Mouse (Mus musculus): ENCODE results near the gene 1700001C19Rik. TPM values are rescaled to one million over a fixed set of nuclear protein-coding genes. Genes with fewer than 3 reads are reported as not detected.

1700001C19Rik gene
- polyA plus RNA-seq, 3 experiments from 2014 or later, result not detected

DNA sequence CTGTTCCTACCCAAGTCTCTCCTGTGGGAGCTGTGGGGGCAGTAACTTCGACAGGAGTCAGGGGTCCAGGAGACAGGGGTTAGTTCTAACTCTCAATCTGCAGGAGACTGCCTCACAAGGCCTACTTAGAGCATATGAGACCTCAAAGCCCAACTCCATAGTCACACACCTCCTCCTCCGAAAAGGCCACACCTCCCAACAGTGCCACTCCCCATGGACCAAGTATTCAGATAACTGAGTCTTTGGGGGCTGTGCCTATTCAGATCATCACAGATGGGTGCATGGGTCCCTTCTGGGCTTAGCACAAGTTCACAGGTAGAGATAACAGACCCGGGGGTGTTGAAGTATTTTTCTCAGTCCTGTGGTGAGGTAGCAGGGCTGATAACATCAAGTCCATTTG is 24.5 kb upstream of the 1700001C19Rik start:
- no peak for ATAC-seq

DNA sequence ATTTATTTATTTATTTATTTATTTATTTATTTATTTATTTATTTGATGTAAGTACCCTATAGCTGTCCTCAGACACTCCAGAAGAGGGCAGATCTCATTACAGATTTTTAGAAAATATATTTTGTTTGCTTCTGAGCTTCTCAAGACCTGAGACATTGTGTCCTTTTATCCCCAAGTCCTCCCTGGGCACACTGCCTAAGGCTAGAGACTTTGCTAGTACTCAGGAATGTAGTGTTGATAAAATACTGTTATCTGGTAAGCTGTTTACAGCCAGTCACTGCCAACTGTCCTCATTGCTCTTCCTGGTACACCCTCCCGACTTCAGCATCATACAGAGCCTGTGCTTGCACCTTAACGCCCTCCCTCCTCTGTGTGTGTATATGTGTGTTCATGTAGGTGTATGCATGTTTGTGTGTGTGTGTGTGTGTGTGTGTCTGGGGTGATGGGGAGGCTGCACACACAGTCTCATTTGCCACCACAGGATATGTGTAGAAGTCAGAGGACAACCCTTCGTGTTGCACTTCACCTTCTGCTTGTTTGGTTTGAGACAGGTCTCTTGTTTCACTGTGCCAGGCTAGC is 22.3 kb upstream of the 1700001C19Rik start:
- no peak for ATAC-seq

DNA sequence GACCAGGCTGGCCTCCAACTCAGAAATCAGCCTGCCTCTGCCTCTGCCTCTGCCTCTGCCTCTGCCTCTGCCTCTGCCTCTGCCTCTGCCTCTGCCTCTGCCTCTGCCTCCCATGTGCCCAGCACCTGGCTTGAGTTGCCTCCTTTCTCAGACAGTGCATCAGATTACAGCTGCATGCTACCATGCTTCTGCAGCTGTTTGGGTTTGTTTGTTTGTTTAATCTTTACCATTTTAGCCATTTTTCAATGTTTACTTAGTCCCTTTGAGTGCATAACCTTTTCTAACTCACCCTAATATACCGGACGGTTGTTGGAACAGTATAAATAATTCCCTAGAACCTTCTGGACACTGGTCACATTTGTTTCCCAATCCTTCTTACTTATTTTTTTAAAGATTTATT is 21.8 kb upstream of the 1700001C19Rik start:
- no peak for ATAC-seq

DNA sequence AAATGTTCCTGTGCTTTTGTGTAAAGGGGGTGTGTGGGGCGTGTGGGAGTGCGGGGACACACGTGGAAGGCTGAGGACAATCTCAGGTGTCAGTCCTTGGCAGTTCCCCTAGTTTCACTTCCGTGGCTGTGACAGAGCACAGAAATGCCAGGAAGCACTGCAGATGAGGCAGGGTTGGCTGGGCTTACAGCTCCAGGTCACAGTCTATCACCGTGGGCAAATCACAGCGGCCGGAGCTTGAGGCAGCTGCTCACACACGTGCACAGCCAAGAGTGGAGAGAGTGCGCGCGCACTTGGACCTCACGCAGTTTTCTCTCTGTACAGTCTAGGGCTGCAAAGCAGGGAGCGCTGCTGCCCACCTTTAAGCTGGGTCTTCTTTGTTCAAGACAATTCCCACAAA is 21.1 kb upstream of the 1700001C19Rik start:
- ATAC-seq, result no peak

DNA sequence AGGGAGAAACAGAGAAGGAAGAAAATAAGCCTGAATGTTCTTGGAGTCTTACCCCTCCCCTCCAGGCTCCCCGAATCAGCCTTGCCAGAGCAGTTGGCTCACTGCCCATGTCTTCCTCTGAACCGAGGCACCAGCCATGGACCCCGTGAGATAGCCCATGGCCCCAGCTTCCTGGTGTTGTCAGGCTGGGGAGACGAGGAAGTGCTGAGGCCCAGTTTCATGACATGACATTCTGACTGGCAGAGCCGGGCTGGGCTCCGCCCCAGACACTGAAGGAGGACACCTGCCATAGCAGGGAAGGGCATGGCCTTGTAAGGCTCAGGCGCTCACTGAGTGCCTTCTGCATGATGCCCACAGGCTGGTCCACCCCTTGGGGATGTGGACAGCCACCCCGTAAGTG is 17.5 kb upstream of the 1700001C19Rik start:
- ATAC-seq, result no peak

DNA sequence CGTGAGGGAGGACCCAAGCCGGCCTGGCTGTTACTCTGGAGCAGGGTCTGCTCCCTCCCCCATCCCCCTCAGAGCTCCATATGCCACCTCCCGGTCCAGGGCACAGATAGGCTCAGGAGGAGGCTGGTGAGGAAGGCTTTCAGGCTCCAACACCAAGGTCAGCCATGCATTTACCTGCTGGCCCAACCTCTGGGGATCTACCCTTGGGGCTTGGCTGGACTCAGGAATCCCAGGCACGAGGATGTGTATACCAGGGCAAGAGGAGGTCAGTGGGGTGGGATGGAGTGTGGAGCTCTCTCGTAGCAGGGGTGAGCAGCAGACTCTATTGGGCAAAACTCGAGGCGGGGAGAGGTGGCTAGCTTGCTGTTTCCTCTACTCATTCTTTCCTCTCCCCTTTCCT is 15.7 kb upstream of the 1700001C19Rik start:
- no peak for ATAC-seq

DNA sequence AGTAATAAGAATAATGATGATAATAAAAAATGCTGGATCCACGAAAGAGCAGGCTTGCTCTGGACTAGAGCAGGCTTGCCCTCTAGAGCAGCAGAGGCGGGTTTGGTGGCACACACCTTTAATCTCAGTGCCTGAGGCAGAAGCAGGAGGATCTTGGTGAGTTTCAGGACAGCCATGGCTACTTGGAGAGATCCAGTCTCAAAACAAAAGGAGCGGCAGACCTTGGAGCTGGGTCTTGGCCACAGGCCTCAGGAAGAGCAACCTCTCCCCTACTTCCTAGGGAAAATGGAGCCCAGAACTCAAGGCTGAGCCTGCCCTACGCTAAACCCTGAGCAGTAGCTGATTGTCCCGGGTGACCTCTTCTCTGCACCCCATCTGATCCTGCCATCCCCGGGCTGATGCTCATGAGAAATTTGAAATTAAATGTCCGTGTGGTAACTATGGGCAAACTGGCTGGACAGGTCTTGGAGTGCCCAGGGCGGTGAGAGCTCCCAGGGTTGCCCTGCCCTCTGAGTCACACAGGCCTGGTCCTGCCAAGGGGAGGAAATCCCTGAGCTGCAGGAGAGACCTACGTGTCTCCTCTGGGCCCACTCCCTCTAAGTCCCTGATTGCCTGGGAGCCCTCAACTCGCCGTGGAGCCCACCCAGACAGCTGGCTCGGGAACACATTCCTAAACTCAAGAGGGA is 13.8 kb upstream of the 1700001C19Rik start:
- no peak for ATAC-seq

DNA sequence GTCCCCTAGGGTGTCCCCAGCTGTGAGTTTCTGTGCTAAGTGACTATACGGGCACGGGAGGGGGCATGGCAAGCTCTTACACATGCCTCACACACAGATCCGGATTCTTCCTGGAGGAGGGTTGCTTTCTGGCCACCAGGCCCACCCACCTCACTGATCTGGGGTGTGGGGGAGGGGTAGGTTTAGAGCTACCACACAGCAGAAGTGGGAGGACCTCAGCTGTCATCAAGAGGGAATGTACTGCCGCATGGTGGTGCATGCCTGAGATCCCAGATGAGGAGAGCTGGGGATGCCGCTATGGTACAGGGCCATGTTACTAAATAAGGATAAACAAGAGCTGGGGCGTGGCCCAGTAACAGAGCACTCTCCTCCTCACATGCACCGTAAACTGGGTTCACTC is 13.1 kb upstream of the 1700001C19Rik start:
- no peak for ATAC-seq

DNA sequence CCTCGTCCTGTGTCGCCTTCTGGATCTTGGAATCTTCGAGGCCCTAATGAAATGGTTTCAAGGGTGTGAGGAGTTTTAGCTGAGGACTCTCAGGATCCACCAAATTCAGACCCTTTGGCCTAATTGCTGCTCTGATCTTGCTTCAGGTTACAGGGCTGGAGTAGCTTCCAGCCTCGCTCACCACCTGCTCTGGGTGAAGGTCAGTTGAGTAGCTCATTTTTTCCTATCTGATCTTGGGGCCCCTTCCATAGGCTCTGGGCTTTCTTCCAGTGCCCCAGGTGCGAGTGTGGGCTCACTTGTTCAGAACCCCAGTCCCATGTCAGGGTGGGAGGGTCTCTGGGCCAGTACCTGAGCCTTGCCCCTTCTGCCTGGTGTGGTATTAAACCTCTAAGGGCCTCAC is 12.3 kb upstream of the 1700001C19Rik start:
- ATAC-seq, result no peak

DNA sequence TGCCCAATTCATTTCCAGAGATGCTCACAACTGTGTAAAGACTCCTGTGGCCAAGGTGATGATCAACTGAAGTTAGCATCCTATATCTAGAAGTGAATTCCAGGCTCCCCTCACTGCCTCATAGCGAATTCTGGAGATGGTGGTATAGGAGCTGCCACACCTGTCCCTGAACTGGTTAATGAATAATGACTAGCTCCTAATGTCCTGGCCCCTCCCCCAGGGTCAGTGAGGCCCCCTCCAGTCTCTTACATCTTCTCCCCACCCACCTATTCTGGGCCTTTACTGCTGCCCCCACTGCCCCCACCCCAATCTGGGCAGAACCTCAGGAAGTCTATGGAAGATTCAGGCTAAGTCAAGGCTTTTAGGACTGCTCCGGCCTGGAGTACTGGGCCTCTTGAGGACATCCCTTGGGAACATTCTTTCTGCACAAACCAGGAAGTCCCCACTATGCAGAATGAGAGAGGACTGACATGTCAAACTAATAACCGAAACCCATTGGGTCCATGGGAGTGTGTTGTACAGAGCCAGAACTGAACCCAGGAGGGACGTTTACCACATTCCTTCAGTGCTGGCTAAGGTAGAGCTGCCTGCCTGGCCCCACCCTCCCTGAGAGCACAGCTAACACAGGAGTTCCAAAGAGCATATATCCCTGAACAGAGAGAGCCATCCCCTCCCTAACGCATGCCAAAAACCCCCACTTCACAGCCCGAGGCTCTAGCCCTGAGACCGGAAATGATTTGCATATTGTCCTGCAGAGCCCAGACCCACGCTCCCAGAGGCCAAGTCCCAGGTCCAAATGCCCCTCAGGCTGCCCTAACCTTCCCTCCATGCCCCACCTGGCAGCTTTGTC is 11.6 kb upstream of the 1700001C19Rik start:
- no peak for ATAC-seq

DNA sequence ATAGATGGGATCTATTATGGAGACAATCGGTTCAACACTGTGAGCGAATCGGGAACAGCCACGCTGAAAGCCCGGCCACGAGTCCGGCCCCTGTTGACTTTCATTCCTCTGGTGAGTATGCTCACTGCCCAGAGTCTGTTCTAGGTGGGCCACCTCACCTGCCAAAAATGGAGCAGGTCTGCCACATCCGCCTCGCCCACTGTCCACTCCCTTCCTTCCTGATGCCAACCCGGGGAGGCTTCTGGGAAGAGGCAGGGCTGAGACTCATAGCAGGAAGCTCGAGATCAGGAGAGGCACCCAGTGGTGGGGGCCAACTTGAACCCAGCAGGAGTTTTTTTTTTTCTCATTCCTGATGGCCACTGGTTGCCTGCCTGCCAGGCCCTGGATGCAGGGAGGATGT is 9.4 kb upstream of the 1700001C19Rik start:
- ATAC-seq, result no peak

DNA sequence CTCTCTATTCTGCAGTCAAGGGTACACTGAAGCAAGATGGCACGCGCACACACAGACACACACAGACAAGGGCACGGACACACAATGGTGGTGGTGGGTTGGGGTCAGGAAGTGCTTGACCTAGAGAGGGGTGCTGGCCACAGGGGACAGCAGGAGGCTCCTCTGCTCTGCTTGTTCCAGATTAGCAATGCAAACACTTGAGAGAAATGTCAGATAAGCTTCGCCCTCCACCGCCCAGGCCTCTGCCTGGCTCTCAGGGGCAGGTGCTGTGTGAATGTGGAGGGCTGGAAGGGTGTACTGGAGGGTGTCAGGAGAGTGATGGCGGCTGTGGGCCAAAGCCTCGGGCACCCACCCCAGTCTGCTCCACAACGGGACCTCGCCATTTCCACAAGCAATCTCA is 8.8 kb upstream of the 1700001C19Rik start:
- no peak for ATAC-seq

DNA sequence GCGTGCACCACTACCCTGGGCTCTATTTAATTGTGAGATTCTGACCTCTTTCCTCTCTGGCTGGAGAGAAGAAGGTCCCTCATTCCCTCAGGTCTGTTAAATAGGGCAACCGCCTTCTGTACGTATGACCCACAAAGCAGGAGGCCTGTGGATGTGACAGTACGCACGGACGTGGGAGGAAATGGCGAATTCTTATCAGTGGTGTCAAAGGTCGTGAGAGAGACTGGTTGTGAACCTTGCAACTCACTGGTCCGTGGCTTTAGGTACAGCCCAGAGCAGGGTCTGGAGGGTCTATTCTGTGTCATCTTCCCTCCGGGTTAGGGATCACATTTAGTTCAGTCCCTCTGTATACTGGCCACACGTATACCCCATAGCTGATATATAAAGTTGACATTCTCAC is 8.3 kb upstream of the 1700001C19Rik start:
- no peak for ATAC-seq

DNA sequence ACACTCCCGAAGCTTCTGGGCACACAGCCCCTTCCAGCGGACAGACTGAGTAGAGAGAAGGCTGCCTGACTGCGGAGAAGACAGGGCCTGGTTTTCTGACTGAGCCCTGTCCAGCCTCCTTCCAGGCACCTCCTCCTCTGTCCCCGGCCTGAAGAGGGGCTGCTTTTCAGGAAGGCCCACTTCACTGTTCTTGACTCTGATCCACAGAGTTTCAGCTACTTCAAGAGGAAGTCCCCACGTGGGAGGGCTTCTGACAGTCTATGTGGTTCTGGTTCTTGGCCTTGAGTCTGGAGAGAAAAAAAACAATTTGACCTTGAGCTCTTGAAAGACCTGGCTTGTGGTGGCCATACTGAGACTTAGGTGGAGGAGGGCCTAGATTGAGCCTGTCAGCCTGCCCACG is 6.9 kb upstream of the 1700001C19Rik start:
- no peak for ATAC-seq

DNA sequence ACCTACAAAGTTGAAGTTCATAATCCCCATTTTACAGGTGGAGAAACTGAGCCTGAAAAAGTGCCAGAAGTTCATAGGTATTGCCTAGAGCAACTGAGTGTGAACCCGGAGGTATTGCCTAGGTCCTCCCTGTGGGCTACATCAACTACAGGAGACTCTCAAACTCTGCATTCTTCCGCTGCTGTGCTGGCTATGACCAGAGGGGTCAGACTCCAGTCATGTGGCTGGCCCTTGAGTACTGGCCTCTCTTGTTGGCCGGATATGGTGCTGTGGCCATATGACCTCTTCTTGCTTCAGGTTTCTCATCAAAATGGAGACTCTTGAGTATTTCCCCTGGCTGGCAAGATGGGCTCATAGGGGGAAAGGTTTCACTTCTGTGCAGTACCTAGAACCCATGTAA is 5.1 kb upstream of the 1700001C19Rik start:
- ATAC-seq, result no peak

DNA sequence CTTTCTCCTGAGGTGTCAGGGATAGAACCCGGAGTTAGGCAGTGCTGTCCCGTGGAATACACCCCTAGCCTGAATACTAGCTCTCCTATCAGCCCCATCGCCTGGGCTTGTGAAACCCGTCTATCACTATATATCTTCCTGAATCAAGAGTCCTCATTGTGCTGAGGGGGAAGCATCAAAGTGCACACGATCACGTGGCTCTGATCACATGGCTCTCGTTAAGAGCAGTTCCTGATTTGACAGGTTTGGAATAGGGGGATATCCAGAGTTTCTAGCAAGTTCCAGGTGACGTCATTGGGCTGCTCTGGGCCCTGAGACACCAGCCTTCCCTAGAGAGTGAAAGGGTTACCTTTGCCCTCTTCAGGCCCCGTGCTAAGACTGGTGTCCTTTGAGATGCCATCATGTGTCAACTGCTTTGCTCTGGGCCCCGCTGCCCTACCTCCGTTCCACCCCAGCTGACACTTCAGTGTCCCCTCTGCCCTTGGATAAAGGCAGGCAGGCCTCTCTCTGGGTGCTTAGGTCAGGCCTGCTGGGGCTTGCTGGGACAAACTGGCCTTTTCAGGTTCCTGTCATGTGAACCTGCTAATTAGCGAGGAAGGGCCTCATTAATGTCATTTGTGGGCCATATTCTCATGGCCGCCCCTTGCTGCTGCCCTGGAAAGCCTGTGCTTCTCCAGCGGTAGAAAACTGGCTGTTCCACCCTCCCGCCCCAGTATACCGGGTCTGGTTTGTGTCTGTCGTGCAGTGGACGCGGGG is 4.3 kb upstream of the 1700001C19Rik start:
- ATAC-seq, result no peak

DNA sequence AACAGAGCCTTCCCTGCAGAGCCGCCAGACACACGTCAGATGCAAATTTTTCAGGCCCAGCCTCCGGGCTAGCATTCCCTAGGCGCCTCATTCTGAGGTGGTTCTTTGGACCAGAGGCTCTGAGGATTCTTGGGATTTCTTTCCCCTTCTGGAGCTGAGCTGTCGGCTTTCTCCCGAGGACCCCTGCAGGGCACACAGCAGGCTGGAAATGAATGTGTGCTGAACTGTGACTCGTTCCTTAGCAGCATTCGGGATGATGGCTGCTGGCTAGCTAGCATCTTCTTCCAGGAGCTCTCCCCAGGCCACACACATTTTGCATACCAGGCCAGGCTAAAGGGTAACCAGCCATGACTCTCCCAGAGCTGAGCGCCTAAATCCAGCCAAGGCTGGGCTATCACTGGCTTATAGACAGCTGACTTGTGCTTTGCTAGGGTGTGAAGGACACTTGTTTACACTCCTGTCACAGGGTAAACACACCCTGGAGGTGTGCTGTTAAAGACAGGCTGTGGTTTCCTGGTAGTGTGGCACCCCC is 3.2 kb upstream of the 1700001C19Rik start:
- ATAC-seq, result no peak

DNA sequence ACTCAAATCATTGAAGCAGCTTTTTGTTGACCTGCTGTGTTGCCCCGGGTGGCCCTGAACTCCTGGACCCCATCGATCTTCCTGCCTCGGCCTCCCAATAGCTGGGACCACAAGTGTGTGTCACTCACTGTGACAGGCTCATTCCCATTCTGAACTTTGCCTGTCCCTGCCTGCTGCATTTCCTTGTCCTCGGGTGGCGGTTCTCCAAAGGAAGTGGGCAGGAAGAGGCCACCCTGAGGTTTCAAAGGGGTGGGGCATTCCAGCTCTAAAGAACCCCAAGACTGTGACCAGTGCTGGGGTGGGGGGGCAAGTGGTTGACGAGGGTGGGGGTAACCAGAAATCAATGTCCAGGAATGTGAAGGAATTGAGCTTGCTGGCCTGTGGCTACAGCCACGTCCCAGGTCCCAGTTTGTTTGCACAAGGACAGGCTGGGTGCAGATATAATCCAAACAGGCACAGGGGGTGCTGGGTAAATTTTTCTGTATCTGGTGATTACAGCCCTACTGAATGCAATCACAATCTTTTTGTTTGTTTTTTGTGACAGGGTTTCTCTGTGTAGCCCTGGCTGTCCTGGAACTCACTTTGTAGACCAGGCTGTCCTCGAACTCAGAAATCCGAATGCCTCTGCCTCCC is 2.3 kb upstream of the 1700001C19Rik start:
- ATAC-seq, result no peak

DNA sequence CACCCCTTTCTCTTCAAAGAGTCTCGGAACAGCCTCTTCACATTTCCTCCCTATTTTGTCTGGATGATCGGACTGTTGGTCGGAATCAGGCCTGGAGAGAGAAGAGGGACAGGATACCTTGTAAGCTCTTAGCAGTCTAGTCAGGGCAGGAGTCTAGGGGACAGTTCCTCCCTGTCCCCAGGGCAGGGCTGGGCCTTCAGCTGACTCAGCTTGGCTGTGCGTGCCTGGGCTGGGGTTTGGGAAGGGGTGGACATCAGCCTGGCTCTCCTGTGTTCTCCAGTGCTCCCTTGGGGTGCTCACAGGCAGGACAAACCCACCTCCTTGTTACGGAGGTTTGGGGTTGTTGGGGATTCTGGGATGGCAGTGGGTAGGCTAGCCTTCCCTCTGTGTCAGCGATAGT is 1.4 kb upstream of the 1700001C19Rik start:
- no peak for ATAC-seq

DNA sequence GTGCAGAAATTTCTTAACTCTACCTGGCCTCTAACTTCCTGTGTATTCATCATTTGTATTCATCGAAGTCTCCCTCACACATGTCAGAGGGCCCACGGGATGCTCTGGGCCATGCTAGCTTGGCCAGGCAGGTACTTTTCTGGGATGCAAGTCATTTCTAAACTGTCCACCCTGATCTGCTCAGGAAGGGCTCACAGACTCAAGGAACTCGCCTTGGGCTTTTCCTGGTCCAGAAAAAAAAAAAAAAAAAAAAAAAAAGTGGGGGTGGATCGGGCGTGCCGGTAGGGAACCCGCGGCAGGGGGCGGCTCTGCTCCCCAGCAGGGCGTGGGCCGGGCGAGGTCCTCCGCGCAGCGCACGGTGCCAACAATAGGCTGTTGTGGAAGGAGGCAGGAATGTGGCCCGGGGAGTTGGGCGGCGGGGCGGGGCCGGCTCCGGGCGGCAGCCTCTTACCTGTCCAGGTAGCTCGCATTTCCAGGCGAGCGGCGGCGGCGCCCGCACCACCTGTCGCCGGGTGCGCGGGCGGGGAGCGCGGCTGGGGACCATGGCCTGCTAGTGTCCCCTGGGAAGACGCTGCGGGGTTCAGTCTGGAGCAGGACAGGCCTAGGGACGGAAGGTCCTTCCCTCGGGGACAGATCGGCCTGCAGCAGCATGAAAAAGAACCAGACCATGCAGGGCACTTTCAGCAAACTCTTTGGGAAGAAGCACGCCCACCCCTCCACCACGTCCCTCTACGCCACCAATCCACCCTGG is 845 bp downstream of the 1700001C19Rik start, which contains the start of gene AI661453:
Gene AI661453, plus strand, starts transcription at position 460 of the 751 bp plus-strand sequence.
- peak; percentile 7 for ATAC-seq

DNA sequence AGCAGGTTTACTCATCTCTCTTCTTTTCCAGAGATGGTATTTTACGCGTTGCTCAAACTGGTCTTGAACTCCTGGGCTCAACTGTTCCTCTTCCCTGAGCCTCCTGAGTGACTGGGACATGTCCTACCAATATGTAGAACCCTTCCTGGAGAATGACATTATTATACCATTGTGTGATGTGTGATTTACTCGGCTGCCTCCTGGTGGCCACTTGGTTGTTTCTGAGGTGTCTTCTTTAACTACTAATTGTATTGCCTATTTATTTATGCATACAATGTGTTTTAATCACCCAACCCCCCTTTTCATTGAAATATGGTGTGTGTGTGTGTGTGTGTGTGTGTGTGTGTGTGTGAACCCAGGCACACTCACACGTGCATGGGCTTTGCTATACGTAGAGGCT is 6.4 kb downstream of the 1700001C19Rik start:
- ATAC-seq, result no peak

Data from inflammation-experienced regulatory T-cells, adult 6 months (primary cell).